Mouse (Mus musculus): Measurements from ENCODE around the gene Gan.

GRCm38 (mm10) chr8:117257029-117257820 lies 99.3 kb downstream of the Gan start, which contains the start of gene Cmip:
- TF ChIP-seq CTCF (IDR thresholded peaks at IDR 0.05; ENCODE audit: borderline replicate concordance, extremely low read depth, insufficient read depth, insufficient read length) (no peak), POLR2A (IDR thresholded peaks at IDR 0.05; ENCODE audit: borderline replicate concordance, extremely low read depth, insufficient read depth, insufficient read length, poor library complexity, severe bottlenecking) (no peak)

All from brain, embryonic 14.5 days (tissue).